Mouse (Mus musculus): Measurements from ENCODE around the gene Nucb1.
"Not testable (repeated sequence)": the region's sequence is repeated elsewhere in the genome, so short reads cannot be mapped to it uniquely, and the experiment has no call there.

Nucb1 gene

GRCm38 (mm10) chr7:45509912-45510787 lies at the start of gene Nucb1:
Gene Nucb1 (minus strand): TSS chr7:45510406.
- peak; percentile 89 to 95 for DNase-seq (ENCODE audit: low spot score in 2 of 2)

GRCm38 (mm10) chr7:45558907-45559306 lies 48.7 kb upstream of the Nucb1 start:
- no peak for DNase-seq (ENCODE audit: low spot score in 2 of 2)

- peak; percentile 79 to 80 for DNase-seq (ENCODE audit: low spot score in 2 of 2)
Observed at GRCm38 (mm10) chr7:45555787-45556186, 45.6 kb upstream of the Nucb1 start.

GRCm38 (mm10) chr7:45554744-45555143 lies 44.5 kb upstream of the Nucb1 start, which contains the start of gene Hsd17b14:
Gene Hsd17b14 (plus strand): TSS chr7:45554893.
- no peak for DNase-seq (ENCODE audit: low spot score in 2 of 2)

DNA sequence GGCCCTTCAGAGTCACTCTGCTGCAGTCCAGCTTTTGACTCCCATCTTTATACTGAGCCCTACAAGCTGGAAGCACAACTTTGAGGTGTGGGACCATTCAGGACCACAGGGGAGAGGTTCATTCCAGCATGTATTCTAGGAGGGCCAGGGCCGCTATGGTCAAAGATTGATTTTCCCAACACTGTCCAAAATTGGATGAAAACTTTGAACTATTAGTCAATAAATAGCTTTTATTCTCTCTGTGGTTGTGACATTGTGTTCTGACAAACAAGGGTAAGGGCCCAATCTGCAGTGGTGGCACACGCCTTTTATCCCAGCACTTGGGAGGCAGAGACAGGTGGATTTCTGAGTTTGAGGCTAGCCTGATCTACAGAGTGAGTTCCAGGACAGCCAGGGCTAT lies 43.8 kb upstream of the Nucb1 start:
- no peak for DNase-seq (ENCODE audit: low spot score in 2 of 2)

- DNase-seq (ENCODE audit: low spot score in 2 of 2): no peak
Observed at GRCm38 (mm10) chr7:45553519-45553918, 43.3 kb upstream of the Nucb1 start.

- DNase-seq (ENCODE audit: low spot score in 2 of 2): no peak
Observed at GRCm38 (mm10) chr7:45551512-45551883, 41.3 kb upstream of the Nucb1 start.

DNA sequence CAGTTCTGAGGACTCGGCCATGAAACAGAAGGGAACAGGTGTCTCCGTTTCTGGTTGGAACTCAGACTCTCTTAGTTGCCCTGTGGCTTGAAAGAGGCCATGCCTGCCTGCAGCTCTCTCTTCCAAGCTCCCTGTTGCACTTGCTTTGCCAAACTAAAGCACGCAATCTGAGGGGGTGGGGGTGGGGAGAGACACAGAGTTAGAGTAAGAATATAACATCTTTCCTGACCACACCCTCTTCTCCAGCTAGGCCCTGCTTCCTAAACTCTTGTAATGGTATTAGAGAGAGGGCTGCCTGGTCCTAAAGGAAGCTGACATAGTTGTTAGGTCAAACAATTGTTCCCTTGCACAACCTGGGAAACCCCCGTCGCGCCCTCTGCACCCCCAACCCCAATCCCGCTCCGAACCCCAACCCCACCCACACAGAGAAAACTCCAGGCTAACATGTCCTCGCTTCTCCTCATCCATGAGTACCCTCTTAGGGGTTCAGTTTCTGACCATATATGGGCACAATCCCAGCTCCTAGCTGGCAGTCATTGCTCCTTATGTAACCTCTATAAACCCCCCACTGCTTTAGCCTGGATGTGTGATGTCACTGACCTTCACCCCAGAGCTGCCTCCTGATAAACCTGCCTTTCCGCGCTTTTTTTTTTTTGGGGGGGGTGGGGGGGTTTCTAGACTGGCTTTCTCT lies 40.8 kb upstream of the Nucb1 start:
- no peak for DNase-seq (ENCODE audit: low spot score in 2 of 2)

GRCm38 (mm10) chr7:45549641-45550436 lies 39.6 kb upstream of the Nucb1 start:
- DNase-seq (ENCODE audit: low spot score in 2 of 2): no peak

- no peak for DNase-seq (ENCODE audit: low spot score in 2 of 2)
Observed at GRCm38 (mm10) chr7:45544525-45544924, 34.3 kb upstream of the Nucb1 start.

DNA sequence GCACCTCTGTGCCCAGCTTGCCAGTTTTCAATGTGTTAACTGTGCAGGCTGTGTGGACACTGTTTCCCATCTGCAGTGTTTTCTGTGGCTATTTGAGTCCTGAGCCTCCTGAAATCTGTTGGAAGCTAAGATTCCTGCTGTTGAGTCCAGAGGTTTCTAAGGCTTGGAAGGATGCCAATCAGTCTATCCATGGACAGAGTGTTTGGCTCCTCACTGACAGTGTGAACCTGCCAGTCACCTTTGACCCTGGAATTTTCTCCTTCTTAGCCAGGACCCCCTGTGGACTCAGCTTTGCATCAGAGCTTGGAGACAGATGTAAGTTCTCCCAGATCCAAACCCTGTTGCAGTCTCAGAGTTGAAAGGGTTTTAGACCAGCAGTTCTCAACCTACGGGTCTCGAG lies 30.0 kb upstream of the Nucb1 start:
- no peak for DNase-seq (ENCODE audit: low spot score in 2 of 2)

DNA sequence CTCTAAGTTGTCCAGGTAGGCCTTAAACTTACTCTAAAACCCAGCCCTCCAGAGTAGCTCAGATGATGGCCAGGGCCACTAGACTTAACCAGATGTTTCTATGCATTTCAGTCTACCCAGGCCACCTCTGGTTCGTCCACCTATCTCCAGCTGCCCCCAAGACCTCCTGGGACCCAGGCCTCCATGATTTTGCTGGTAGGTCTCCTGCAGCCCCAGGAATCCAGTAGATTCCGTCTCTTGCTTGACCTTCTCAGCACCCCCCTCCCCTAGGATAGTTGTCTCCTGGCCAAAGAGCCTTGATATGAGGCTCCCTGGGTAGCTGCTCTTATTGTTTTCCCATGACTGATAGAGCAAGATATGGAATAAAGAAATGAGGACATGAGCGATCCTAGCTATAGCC lies 28.9 kb upstream of the Nucb1 start:
- DNase-seq (ENCODE audit: low spot score in 2 of 2): no peak

DNA sequence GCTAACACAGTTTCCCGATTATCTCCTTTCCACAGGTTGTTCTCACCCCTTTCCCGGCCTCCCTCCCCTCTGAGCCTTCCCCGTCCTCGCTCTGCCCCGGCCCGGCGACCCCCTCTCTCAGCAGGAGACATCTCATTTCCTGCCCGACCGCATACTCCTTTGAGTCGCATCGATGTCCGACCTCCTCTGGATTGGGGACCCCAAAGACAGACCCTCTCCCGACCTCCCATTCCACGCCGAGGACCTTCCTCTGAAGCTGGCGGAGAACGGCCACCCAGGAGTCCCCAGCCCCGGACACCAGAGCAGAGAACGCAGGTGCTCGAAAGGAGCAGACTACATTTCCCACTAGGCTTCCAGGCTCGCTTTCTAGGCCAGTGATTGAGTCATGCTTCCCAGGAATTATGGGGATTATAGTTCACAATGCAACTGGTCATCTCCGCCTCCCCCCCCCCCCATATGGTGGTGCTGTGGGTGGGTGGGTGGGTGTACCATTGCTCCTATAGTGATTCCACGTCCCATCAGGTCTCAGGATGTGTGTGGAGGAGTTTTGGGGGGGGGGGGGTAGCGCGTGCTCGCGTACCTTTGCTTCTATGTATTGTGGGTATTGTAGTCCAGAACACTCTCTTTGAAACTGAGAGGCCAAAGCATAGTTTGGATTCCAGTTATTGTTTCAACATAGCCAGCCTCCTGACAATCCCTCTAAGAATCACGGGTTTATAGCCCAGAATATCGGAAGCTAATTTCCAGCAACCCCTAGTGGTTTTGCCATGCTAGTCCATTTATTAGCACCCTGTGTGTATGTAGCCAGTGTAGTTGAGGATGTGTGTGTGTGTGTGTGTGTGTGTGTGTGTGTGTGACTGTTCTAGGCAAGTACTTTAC lies 28.2 kb upstream of the Nucb1 start:
- peak; percentile 64 to 74 for DNase-seq (ENCODE audit: low spot score in 2 of 2)

GRCm38 (mm10) chr7:45537602-45538001 lies 27.4 kb upstream of the Nucb1 start:
- DNase-seq (ENCODE audit: low spot score in 2 of 2): no peak

- DNase-seq (ENCODE audit: low spot score in 2 of 2): no peak
Observed at GRCm38 (mm10) chr7:45535676-45536075, 25.5 kb upstream of the Nucb1 start.

- DNase-seq (ENCODE audit: low spot score in 2 of 2): no peak
Observed at GRCm38 (mm10) chr7:45530643-45531042, 20.4 kb upstream of the Nucb1 start.

DNA sequence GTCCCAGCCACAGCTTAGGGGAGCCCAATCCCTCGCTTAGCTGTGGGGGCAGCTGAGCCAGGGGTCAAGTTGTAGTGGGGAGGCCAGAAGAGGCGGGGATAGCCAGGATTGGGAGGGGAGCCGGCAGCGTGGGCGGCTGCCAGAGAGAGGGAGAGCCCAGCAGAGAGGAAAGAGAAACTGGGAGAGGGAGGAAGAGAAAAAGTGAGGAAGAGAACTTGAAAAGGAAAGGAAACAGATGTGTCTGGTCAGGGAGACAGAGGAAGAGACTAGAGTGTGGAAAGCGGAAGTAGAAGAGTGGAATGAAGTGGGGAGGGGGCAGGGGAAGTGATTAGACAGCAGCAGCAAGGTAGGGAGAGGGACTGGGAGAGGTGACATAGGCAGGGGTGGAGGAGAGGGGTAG lies 19.3 kb upstream of the Nucb1 start:
- no peak for DNase-seq (ENCODE audit: low spot score in 2 of 2)

DNA sequence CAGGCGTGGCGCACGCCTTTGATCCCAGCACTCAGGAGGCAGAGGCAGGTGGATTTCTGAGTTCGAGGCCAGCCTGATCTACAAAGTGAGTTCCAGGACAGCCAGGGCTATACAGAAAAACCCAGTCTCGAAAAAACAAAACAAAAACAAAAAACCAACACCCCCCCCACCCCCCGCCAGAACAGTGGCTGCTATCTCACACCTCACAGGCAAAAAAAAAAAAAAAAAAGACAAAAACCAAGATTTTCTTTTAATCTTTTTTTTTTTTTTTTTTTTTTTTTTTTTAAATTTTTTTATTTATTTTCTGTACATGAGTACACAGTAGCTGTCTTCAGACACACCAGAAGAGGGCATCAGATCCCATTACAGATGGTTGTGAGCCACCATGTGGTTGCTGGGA lies 17.0 kb upstream of the Nucb1 start:
- DNase-seq (ENCODE audit: low spot score in 2 of 2): not testable (repeated sequence)

DNA sequence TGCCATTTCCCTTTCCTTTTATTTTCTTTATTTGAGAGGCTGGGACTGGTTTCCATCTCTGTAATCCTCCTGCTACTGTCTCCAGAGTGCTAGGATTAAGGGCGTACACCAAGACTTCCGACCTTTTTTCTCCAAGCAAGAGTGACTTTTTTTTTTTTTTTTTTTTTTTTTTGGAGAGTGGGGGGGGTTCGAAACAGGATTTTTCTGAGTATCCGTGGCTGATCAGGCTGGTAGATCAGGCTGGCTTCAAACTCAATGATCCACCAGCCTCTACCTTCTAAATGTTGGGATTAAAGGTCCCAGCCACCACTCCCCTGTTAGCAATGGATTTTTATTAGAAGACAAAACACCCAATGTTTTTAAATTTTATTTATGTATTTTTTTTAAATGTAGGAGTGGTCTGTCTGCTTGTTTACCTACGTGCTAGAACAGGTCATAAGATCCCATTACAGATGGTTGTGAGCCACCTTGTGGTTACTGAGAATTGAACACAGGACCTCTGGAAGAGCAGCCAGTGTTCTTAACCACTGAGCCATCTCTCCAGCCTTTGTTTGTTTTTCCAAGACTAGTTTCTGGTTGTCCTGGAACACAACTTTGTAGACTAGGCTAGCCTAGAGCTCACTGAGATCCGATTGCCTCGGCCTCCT lies 16.4 kb upstream of the Nucb1 start:
- no peak for DNase-seq (ENCODE audit: low spot score in 2 of 2)

- DNase-seq (ENCODE audit: low spot score in 2 of 2): peak; percentile 96 to 97
Observed at GRCm38 (mm10) chr7:45525809-45526473, 15.7 kb upstream of the Nucb1 start, which contains the start of the genes Ppp1r15a and Plekha4. Gene Ppp1r15a (minus strand): TSS chr7:45526268. Gene Plekha4 (plus strand): TSS chr7:45526330.
